Mouse (Mus musculus) heart, postnatal 25 days (tissue): Measurements from ENCODE around the gene Pcid2. TPM values are rescaled to one million over a fixed set of nuclear protein-coding genes. Genes with fewer than 3 reads are reported as not detected.
"Not testable (repeated sequence)": the region's sequence is repeated elsewhere in the genome, so short reads cannot be mapped to it uniquely, and the experiment has no call there.

Experiments
- DNase-seq: peaks from one replicate; pipeline ENCODE4 v3.0.0; 2022; ENCODE audit warnings: low spot score
- intact Hi-C: fragments of 180-260 bp; cut with DNase I; formaldehyde crosslinking; loops from one replicate; pipeline ENCODE4 v1.15.1; 2025
- total RNA-seq, 2 experiments: library from RNA; stranded (reverse); gene quantifications; 2 replicates each; pipeline ENCODE4 v1.2.3; 2021

Gene Pcid2
- total RNA-seq, 2 experiments from 2014 or later, result 8.8 to 10.3 TPM

DNA sequence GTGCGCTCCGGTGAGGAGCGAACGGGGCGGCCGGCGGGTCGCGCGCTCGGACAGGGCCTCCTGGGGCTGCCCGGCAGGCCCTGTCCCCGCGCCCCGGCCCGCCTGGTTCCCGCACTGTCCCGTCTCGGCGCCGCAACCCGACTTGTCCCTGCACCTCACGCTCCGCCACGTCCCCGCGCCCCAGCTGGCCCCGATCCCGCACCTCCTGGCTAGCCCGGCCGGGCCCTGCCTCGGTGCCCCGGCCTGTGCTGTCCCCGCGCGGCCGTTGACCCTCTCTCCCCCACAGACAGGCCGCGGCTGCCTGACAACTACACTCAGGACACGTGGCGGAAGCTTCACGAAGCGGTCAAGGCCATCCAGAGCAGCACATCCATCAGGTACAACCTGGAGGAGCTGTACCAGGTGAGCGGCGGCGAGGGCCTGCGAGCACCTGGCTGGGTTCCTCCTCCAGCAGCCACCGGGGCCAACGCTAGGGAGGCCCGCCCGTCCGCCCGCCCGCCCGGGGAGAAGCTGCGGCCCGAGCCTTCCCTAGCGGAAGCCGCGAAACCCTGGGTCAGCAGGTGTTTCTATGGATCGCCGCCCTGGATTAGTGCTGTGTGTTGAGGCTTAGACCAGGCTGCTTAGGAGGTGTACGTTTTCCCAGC, 771 bp upstream of the Pcid2 start:
- no peak for DNase-seq
- intact Hi-C loops, result loop anchor here (5.0 to 10.0 kb wide), 2 partner anchors 51 to 211 kb away; partner anchors contain the start of gene Lamp1

DNA sequence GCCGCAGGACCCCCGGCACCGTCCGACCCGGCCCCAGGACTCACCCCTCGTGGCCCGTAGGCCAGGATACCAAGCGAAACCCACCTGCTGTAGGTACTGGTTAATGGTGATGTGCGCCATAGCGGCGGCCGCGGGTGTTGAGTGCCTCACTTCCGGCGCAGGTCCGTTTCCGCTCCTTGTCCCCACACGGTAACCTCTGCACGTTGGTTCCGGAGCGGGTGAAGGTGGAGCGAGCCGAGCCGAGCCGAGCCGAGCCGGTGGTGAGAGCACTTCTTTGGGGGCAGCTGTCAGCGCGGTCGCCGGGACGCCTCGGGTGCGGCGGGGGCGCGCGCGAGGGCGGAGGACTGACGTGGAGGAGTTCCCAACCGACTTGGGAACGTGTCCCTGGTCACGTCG, 570 bp downstream of the Pcid2 start:
- intact Hi-C loops, result loop anchor here (5.0 to 10.0 kb wide), 4 partner anchors 53 to 347 kb away; partner anchors contain the start of genes Atp11a and Lamp1
- DNase-seq, result peak; percentile 77

DNA sequence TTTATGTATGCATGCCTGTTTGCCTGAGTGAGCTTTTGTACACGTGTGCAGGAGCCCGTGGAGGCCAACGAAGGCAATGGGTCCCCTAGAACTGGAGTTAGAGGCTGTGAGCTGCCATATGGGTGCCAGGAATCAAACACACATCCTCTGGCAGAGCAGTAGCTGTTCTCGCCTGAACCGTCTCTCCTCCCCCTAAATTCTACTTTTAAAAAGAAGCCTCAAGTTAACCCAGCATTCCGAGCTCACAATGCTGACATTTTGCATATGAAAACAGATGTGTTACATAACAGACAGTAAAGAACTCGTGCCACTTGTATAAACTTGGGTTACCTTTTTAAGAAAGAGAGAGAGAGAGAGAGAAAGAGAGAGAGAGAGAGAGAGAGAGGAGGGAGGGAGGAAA, 27.7 kb downstream of the Pcid2 start:
- DNase-seq, result no peak
- intact Hi-C loops, result no loop called here

DNA sequence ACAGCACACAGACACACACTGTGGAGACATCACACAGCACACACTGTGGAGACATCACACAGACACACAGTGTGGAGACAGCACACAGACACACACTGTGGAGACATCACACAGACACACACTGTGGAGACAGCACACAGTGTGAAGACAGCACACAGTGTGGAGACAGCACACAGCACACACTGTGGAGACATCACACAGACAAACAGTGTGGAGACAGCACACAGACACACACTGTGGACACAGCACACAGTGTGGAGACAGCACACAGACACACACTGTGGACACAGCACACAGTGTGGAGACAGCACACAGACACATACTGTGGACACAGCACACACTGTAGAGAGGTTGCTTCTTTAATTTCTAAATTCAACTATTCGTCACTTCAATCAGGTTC, 29.7 kb downstream of the Pcid2 start:
- intact Hi-C loops, DNase-seq: not testable (repeated sequence)

DNA sequence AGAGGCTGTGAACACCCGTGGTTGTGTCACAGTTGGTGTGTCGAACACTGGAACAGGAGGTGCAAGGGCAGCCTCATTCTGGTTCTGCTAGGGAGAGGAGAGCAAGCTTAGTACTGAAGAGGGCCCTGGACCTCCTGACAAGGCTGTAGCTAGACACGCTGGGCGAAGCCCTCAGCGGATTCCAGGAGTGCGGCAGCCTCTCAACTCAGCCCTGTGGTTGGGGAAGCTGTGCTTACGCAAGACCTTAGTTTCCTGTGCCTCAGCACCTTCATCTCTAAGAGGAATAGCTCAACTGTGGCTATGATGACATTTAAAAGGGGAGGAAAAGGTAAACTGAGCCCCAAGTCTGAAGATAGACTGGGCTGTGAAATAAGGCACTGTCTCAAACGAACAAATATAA, 30.2 kb downstream of the Pcid2 start:
- DNase-seq, result no peak
- intact Hi-C loops, result no loop called here

DNA sequence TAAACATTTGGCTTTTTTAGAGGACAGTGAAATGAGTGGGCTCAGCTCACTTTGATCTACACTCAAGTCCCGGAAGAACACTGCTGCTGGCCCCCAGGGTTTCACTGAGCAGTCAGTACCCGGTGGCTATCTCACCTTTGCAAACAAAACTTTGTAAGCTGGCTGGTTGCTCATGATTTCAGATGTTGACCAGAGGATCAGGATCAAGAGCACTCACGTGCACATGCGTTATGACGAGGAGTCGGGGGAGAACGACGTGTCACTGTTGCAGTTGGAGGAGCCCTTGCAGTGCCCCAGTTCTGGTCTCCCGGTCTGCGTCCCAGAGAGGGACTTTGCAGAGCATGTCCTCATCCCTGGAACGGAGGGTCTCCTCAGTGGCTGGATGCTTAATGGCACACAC, 32.0 kb downstream of the Pcid2 start:
- DNase-seq, result no peak
- intact Hi-C loops, result no loop called here

DNA sequence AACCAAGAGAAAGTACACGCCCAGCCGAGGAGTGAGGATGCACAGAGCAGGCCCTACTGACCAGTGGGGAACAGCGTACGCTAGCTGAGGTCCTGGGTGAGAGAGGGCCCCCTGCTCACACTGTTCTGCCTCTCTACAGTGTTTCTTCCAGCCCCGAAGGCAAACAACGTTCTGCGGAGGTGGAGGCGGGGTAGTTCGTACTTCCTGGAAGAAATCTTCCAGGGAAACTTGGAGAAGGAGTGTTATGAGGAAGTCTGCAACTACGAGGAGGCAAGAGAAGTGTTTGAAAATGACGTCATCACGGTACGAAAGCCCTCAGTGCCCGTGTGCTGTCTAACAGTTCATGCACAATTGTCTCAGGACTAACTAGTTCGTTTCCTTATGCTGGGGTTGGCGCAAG, 42.1 kb downstream of the Pcid2 start:
- intact Hi-C loops, result no loop called here
- no peak for DNase-seq

DNA sequence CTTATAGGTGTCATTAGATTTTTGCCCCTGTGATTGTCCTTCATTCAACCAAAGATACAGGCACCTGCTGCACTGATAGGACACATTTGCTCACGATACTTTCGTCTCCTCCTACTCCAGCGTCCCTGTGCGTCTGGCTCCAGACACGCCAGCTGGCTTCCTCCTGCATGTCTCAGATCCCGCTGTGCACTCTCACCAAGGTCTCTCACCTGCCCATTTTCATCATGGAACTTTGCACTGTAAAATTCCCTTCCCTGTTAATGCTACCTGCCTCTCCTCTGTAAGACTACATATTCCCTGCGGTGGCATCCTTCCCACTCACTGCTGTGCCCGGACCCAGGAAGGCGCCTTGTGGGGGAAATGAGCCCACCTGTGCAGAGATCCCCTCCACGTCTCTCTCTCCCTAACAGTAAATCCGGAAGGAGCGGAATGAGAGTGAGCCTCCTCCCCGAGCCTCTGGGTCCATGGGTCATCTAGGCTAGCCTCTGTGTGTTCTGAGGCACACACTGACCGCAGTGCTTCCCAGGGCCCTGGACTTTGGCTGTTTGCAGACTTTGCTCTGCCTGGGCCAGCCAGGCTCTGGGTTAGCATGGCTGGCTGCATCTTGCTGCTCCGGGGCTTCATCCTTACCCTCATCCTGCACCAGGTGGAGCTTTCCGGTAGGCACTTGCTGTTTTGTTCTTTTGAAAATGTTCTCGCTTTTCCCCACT, 44.7 kb downstream of the Pcid2 start, which contains the start of gene Proz:
Gene Proz, plus strand, starts transcription at position 474 of the 710 bp plus-strand sequence.
- intact Hi-C loops, result no loop called here
- DNase-seq, result no peak

DNA sequence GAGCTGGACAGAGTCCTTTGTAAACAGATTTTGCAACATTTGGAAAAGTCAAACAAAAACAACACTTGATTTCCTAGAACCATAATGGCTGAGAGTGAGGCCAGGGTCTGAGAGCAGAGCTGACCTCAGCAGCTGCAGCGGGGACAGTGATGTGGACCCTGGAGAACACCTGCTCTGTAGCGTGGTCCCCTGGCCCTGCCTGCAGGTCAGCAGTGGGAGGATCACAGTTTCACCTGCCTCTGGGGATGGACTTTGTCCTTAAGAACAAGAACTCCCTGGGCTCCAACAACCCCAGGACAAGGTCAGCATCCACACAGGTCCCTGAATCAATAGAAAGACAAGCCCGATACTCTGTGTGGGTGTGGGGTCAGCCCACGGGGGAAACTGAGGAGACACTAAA, 47.9 kb downstream of the Pcid2 start:
- intact Hi-C loops, result no loop called here
- DNase-seq, result no peak

DNA sequence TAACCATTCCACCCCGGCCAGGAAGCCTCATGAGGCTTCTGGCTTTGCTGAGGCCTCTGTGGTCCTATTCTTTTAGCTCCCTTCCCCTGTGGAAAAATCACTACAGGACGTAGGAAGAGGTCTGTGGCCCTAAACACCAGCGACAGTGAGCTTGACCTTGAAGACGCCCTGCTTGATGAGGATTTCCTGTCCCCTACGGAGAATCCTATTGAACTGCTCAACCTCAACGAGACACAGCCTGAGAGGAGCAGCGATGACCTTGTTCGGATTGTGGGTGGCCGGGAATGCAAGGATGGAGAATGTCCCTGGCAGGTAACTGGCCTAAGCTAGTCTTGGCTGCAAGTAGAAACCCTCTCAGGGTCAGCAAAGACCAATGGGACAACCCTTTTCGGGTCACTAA, 54.7 kb downstream of the Pcid2 start:
- intact Hi-C loops, result no loop called here
- DNase-seq, result no peak

DNA sequence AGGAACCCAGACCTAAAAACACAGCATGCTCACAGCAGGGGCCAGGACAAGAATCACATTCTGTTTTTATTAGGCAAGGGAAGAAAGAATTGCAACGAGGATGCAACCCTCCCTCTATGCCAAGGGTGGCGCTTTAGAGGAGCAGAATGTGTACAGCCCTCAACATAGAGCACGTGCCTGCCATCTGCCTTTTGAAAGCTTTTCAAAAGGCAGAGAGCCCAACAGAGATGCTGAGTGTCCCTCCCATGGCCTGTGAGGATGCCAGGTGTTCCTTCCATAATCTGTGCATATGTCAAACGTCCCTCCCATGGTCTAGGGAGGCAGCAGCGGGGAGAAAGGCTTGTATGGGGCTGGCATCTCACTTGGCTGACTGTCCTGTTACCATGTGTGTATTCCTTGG, 57.6 kb downstream of the Pcid2 start:
- no peak for DNase-seq
- intact Hi-C loops, result no loop called here

DNA sequence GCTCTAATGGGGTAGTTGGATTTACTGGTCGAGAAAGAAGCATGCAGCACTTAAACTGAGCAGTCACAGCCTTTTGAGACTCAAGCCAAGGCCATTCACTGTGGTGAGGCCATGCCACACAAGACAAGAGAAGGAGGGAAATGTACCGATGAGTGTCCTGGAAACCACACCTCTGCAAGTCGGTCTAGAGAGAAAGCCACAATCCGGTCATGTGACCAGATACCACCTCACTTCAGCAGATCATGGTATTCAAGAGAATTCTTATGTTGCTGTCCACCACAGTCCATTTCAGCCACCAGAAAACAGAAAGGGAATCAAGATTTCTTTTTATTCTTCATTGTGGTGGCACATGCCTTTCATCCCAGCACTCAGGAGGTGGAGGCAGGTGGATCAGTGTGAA, 63.8 kb downstream of the Pcid2 start:
- intact Hi-C loops, result no loop called here
- DNase-seq, result no peak

DNA sequence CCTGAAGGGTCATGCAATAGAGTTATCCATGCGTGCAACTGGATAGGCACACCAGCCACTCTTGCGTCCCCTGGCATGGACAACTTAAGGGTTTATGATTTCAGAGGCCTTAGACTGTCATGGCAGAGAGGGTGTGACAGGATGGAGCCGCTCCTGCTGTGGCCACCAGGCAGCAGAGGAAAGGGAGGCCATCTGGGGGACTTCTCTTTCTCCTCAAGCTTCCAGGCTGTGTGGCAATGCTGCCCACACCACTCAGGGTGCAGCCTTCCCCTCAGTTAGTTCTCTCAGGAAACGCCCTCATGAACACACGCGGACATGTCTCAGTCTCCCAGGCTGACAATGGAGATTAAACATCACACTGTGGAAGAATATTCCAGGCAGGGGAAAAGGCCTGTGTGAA, 66.2 kb downstream of the Pcid2 start:
- no peak for DNase-seq
- intact Hi-C loops, result no loop called here

DNA sequence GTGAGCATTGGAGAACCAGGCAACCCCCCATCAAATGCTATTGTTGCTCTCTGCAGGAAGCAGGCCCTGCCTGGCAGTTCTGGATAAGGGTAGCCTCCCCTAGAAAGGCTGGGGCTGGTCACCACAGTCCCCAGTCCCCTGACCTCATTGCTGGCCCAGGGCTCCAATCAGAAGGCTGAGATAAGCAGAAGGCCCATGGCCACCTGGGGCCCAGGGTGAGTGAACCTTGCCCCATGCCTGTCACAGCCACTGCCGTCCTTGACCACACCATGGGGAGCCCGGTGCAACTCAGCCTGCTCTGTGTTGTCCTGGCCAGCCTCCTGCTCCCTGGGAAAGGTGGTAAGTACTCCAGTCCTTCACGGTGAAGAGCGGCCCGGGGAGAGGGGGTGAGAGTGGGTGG, 67.7 kb downstream of the Pcid2 start:
- no peak for DNase-seq
- intact Hi-C loops, result no loop called here

DNA sequence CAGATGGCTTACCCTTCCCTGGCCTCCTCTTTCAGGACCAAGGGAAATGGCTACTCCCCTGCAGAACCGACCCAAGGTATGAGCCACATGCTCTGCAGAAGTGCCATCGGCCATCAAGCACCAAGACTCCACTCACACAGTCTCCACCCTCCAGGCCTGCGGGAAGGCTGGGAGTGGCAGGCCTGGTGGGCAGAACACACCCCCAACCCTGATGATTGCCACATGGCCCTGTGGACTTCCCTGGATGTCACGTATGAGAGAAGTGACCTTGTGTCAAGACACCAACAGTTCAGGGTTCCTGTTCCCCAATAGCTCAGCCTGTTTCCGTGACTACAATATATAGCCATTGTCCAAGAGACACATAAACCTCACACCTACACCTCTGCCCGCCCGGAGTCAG, 68.2 kb downstream of the Pcid2 start, which contains the start of gene F10:
Gene F10, plus strand, starts transcription at position 294 of the 400 bp plus-strand sequence.
- intact Hi-C loops, result no loop called here
- no peak for DNase-seq

DNA sequence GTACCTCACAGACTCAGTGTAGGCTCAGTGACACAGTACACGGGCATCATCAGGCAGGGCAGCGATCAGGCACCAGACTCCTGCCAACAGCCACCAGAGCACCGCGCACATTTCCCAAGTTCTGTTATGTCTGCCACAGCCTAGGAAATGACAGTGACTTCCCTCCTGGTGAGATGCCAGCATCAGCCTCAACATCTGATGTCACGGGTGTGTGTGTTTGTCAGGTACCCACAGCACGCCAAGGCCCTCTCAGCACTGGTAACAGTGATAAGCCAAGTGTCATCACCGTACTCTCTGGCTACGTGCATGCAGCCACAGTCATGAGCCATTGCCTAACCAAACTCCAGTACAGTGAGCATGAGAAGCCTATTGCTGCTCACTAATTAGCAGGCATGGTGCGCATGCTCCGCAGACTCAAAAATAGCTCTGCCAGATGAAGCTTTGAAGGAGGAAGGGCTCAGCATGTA, 68.9 kb downstream of the Pcid2 start:
- DNase-seq, result no peak
- intact Hi-C loops, result no loop called here

DNA sequence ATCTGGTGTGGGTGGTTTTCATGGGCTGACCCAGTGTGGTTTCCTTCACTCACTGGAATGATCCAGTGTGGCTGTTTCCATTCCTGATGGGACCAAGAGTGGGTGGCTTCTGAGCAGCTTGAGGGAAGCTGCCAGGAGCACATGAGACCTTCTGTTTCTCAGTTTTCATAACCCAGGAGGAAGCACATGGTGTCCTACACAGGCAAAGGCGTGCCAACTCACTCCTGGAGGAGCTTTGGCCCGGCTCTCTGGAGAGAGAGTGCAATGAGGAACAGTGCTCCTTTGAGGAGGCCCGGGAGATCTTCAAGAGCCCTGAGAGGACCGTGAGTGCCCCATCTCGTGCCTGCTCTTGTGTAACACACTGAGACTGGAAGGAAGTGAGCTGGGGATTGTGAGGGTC, 76.8 kb downstream of the Pcid2 start:
- intact Hi-C loops, result no loop called here
- no peak for DNase-seq

DNA sequence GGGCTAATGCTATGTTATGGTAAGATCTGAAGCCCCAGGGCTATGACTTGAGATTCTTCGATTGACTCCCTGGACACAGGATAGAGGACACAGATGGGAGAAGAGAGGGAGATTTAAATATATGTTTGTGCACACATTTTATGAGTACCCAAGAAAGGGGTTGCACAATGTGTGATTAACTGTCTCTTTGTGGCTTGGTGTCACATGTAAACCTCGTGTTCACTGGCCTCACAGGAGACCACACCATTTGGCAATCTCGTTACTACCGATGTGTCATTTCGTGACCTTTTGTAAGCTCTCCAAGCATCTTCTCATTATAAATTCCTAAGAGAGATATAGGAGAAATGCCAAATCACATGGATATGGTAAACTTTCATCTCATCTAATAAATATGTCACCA, 77.6 kb downstream of the Pcid2 start:
- no peak for DNase-seq
- intact Hi-C loops, result no loop called here
